Mouse (Mus musculus) kidney, embryonic 16.5 days (tissue): ENCODE measurements around the gene Lmo7. TPM values are rescaled to one million over a fixed set of nuclear protein-coding genes. Genes with fewer than 3 reads are reported as not detected.

ENCODE experiments used
- ATAC-seq: fragments of 200-750 bp; cut with Nextera tagmentation; 2 replicates; pipeline ENCODE4 v1.8.0; 2017; ENCODE audit warnings: moderate TSS enrichment; ENCODE audit not compliant: low FRiP score, low TSS enrichment
- H3K27ac ChIP-seq: fragments of 300-500 bp; sonication (generic); 2 replicates; pipeline ENCODE4 v1.5.1; 2014; ENCODE audit warnings: low read length
- H3K27me3 ChIP-seq: fragments of 300-500 bp; sonication (generic); 2 replicates; pipeline ENCODE4 v1.6.1; 2014; ENCODE audit warnings: low read length, control low read depth, mixed read lengths; ENCODE audit not compliant: insufficient read depth
- H3K36me3 ChIP-seq: fragments of 300-500 bp; sonication (generic); 2 replicates; pipeline ENCODE4 v1.6.1; 2014; ENCODE audit warnings: low read length, control low read depth, mixed read lengths; ENCODE audit not compliant: insufficient read depth
- H3K4me1 ChIP-seq: fragments of 300-500 bp; sonication (generic); 2 replicates; pipeline ENCODE4 v1.6.1; 2014; ENCODE audit warnings: low read length, control low read depth, mixed read lengths; ENCODE audit not compliant: insufficient read depth
- H3K4me2 ChIP-seq: fragments of 300-500 bp; sonication (generic); replicated peaks from 2 replicates; pipeline ENCODE4 v1.6.1; 2014; ENCODE audit warnings: low read depth, low read length
- H3K4me3 ChIP-seq: fragments of 300-500 bp; sonication (generic); 2 replicates; pipeline ENCODE4 v1.5.1; 2014; ENCODE audit warnings: mild to moderate bottlenecking, low read length
- H3K9ac ChIP-seq: fragments of 300-500 bp; sonication (generic); replicated peaks from 2 replicates; pipeline ENCODE4 v1.6.1; 2014; ENCODE audit warnings: low read length
- H3K9me3 ChIP-seq: fragments of 300-500 bp; sonication (generic); 2 replicates; pipeline ENCODE4 v1.6.1; 2016; ENCODE audit warnings: low read length, control low read depth
- WGBS: fragments of 180-500 bp; shearing (Covaris S2); extraction: QIAGEN DNeasy Blood & Tissue Kit; methylation state at CpG from one replicate; pipeline ENCODE4 v1.1.7; 2014; 5-methylcytosine and 5-hydroxymethylcytosine counted together
- polyA plus RNA-seq: library from polyadenylated mRNA; unstranded; fragments of >200 nt; fragmentation: Nextera tagmentation; extraction: Ambion mirVana; gene quantifications from 2 replicates; pipeline ENCODE4 v1.2.1, GENCODE M21; 2015

The Lmo7 gene
- polyA plus RNA-seq, 1 experiment from 2014 or later: 17.4 TPM

DNA sequence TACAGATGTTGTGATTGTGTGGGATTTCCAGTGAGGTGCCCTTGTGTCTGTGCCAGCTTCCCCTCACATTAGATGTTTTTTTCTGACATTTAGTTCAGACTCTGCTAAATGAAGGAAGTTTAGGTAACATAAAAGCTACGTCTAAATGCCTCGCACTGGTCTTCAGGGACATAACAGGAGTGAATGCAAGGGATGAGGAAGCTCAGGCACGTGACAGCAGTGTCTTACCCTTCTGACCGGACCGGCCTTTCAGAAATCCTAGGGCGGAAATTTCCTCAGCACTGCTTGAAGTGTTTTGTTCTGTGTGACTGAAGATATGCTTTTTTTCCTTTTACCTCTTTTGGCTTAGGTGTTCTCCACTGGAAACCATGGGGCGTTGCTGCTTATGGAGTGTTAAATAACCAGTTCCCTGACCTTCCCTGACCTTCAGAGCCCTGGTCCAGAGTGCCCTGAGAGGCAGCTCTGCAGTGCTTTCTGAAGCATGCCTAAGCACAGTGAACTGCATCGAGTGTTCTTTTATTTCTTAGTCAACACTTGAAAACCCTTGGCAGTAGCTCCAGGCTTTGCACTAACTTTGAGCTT lies 129.6 kb downstream of the Lmo7 start:
- peak overlapping the region; percentile 69 for H3K27ac ChIP-seq
- peaks cover 13% of the 10 kb centered on the region for H3K4me1 ChIP-seq
- 33% methylated on average over 8 of the region's 8 CpGs for WGBS
- no peaks in the 10 kb centered on the region for H3K27me3 ChIP-seq
- H3K9me3 ChIP-seq: no peaks in the 10 kb centered on the region
- H3K4me3 ChIP-seq: no peak overlapping the region
- H3K4me2 ChIP-seq: no peak overlapping the region
- ATAC-seq: peak; percentile 96
- no peak overlapping the region for H3K9ac ChIP-seq
- no peaks in the 10 kb centered on the region for H3K36me3 ChIP-seq

DNA sequence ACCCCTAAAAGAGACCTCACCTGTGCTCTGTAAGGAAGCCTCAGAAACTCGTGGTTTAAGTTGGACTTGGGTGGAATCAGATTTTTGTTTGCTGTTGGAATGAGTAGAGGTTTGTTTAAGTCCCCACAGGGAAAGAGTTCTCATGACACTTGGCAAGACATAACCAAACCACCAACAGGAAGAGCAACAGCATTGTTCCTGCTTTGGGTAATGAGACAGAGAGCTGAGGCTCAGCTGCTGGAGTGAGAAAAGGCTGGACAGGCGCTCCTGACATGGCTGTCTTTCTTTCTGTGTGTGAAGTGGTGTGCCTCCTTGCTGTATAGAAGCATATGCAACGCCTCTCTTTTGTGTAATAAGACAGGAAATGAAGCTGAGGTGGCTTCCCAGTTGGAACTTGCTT lies 132.3 kb downstream of the Lmo7 start:
- Histone ChIP-seq H3K4me3 (no peak overlapping the region), H3K9me3 (no peaks in the 10 kb centered on the region), H3K4me2 (no peak overlapping the region), H3K27ac (no peak overlapping the region), H3K4me1 (peaks cover 11% of the 10 kb centered on the region), H3K27me3 (no peaks in the 10 kb centered on the region), H3K36me3 (no peaks in the 10 kb centered on the region), H3K9ac (no peak overlapping the region)
- WGBS: 68% methylated on average over 3 of the region's 3 CpGs
- ATAC-seq: no peak

DNA sequence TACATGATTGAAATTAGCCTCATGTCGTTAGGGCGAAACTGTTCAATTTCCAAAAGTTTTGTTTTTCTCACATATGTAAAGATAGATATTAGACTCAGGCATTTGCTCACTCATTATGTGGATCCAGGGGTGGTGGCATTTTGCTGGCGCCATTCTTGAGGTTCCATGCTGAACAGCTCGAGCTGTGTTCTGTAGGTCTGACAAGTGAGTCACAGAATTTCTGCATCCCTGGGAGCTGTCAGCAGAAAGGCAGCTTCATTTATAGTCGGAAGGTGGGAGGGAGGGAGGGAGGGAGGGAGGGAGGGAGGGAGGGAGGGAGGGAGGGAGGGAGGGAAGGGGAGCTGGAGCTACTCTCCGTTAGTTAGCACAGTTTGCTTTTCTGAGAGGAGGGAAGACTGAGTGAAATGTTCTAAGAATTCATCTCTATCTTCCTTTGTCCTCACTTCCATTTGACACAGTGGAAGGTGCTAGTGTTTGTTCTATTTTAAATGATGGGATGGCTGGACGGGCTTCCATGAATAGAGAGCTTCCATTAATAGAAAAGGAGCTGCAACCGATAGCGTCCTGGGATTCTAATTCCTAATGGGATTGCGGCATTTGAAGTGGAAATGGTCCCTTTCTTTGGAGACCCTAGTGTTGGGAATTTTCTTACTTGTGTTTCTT lies 137.4 kb downstream of the Lmo7 start:
- H3K27me3 ChIP-seq: no peaks in the 10 kb centered on the region
- no peaks in the 10 kb centered on the region for H3K9me3 ChIP-seq
- no peak overlapping the region for H3K27ac ChIP-seq
- H3K4me3 ChIP-seq: no peak overlapping the region
- no peaks in the 10 kb centered on the region; the same call in 1 of the 2 replicates for H3K4me1 ChIP-seq
- H3K9ac ChIP-seq: no peak overlapping the region
- H3K4me2 ChIP-seq: no peak overlapping the region
- no peaks in the 10 kb centered on the region for H3K36me3 ChIP-seq
- ATAC-seq: no peak
- WGBS: 65% methylated on average over 10 of the region's 10 CpGs

DNA sequence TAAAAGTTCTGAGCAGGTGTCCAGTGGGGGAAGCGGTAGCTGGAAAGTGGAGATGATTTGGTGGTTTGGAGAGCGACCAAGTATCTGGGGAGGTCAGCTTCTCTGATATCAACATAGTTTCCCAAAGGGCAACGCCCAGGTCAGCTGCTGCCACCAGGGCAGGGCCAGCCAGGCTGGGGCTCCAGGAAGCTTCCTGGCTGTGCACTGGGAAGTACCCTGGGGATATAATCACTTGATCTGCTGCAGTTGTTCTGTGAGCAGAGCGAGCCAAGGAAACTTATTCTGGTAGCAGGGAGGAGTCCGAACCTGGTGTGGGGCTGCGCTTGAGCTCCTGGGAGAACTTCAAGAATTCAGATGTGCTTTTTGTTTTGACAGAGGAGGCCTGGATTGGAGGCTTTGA lies 139.4 kb downstream of the Lmo7 start:
- peaks cover 6% of the 10 kb centered on the region; the same call in 1 of the 2 replicates for H3K4me1 ChIP-seq
- H3K9ac ChIP-seq: no peak overlapping the region
- no peak; the same call in 1 of the 2 replicates for ATAC-seq
- no peaks in the 10 kb centered on the region for H3K9me3 ChIP-seq
- no peaks in the 10 kb centered on the region for H3K27me3 ChIP-seq
- WGBS: 56% methylated on average over 6 of the region's 6 CpGs
- H3K4me2 ChIP-seq: no peak overlapping the region
- no peak overlapping the region for H3K27ac ChIP-seq
- no peak overlapping the region for H3K4me3 ChIP-seq
- no peaks in the 10 kb centered on the region for H3K36me3 ChIP-seq

DNA sequence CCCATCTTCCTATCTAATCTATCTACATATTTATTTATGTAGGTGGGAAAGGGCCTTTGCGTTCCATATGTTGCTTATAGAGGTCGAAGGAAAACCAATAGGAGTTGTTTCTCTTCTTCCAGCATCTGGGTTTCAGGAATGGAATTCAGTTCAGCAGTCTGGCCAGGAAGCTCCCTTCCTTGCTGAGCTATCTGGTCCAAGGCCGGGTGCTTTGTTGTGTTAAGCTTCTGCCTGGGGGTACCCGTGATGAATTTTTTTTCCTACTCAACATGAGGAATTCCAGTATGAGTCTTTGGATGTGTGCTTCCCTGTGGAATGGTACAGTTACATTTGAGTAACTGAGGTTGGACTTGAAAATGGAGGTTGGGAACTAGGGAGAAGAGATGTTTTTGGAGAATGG lies 139.9 kb downstream of the Lmo7 start:
- Histone ChIP-seq H3K4me2 (no peak overlapping the region), H3K9me3 (no peaks in the 10 kb centered on the region)
- 78% methylated on average over 4 of the region's 4 CpGs for WGBS

DNA sequence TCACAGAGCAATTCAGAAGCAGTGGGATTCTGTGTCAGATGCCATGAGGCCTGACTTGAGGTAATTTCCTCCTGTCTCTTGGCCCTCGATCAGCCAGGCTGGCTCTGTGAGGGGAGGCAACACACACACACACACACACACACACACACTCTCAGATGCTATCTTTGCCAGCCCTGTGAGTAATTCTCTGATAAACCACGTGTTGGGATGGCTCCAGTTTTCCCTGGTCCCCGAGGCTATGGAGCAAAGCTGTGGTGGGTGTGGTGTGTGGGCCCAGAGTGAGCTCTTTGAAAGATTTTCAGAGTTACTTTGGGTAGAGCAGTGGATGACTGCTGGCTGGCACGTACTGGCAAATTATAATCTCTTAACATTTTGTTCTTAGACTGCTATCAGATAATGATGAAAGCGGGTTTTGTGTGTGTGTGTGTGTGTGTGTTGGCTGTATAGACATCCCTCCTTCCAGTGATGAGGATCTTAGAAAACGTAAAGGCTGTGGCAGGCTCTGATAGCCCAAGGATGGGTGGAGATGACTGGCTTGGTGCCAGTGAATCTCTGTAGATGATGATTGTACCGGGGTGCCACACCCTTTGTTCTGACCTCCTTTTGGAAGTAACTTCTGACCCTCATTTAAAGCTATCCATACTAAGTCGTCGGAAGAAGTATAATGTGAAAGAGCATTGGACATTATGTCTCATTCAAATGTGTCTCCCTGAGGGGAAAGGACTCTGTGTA lies 140.6 kb downstream of the Lmo7 start:
- Histone ChIP-seq H3K36me3 (no peaks in the 10 kb centered on the region), H3K4me3 (no peak overlapping the region), H3K9me3 (no peaks in the 10 kb centered on the region), H3K27ac (no peak overlapping the region), H3K4me1 (peaks cover 6% of the 10 kb centered on the region; the same call in 1 of the 2 replicates), H3K9ac (no peak overlapping the region), H3K4me2 (no peak overlapping the region), H3K27me3 (no peaks in the 10 kb centered on the region)
- ATAC-seq: no peak
- 77% methylated on average over 9 of the region's 9 CpGs for WGBS

More for the DNA sequence above, 139.9 kb downstream of the Lmo7 start:
- H3K9ac ChIP-seq: no peak overlapping the region
- ATAC-seq: no peak
- no peak overlapping the region for H3K27ac ChIP-seq
- no peaks in the 10 kb centered on the region for H3K36me3 ChIP-seq
- no peaks in the 10 kb centered on the region for H3K27me3 ChIP-seq
- no peak overlapping the region for H3K4me3 ChIP-seq
- H3K4me1 ChIP-seq: peaks cover 6% of the 10 kb centered on the region; the same call in 1 of the 2 replicates

DNA sequence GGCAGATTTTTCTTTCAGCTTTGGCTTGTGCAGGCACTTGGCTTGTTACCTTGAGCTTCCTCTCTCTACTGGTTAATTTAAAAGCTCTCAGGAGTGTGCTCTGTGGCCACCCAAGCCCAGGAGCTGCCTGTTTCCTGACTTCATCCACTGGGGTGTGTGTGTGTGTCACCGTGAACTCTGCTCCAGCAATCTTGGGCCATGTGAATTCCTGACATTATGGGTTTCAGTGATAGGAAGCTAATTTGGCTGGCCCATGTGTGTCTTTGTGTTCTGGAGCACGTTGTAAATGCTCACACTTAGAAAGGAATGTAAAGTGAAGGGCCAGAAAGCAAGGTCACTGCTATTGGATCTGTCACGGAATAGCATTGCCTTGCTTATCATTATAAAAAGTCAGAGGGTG lies 143.1 kb downstream of the Lmo7 start:
- Histone ChIP-seq H3K9ac (no peak overlapping the region), H3K27ac (no peak overlapping the region), H3K4me3 (no peak overlapping the region), H3K36me3 (0 out of 2 replicates have a peak, but pooled peaks cover 2% of the 10 kb centered on the region), H3K4me2 (no peak overlapping the region), H3K27me3 (no peaks in the 10 kb centered on the region), H3K4me1 (peaks cover 6% of the 10 kb centered on the region; the same call in 1 of the 2 replicates), H3K9me3 (no peaks in the 10 kb centered on the region)
- 59% methylated on average over 3 of the region's 3 CpGs for whole genome bisulfite sequencing
- ATAC-seq: peak; percentile 61; the same call in 1 of the 2 replicates

DNA sequence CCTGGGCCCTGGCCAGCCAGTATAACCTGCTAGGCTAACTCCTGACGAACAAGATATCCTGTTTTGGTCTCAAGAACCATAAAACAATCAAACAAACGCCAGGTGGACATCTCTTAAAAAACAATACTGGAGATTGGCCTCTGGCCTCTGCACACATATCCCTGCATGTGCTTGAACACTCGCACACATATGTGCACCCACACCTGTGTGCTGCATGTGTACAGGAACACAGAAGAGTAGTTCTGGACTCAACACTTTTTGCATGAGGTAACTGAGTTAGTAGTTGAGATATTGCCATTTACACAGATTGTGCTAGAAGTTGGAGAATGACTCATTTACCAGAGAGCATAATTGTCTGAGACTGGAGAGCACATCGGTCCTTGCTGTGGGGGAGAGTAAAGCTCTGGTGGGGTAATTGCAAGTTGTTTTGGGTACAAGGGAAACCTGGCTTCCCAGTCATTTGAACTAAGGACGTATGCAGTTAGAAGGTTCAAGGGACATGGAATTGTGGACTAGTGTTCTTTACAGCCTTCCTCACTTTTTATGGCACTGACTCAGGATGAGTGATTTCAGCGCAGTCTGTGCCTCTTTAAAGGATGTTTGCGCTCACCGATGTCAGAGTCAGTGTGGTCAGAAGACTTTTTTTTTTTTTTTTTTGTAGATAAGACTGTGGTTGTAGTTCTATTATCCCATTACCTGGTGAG lies 148.7 kb downstream of the Lmo7 start:
- no peak overlapping the region for H3K27ac ChIP-seq
- 31% methylated on average over 8 of the region's 8 CpGs for WGBS
- H3K4me2 ChIP-seq: no peak overlapping the region
- no peak for ATAC-seq
- H3K27me3 ChIP-seq: no peaks in the 10 kb centered on the region
- H3K36me3 ChIP-seq: 0 out of 2 replicates have a peak, but pooled peaks cover 2% of the 10 kb centered on the region
- no peaks in the 10 kb centered on the region for H3K4me1 ChIP-seq
- no peak overlapping the region for H3K4me3 ChIP-seq
- H3K9ac ChIP-seq: no peak overlapping the region
- H3K9me3 ChIP-seq: no peaks in the 10 kb centered on the region

DNA sequence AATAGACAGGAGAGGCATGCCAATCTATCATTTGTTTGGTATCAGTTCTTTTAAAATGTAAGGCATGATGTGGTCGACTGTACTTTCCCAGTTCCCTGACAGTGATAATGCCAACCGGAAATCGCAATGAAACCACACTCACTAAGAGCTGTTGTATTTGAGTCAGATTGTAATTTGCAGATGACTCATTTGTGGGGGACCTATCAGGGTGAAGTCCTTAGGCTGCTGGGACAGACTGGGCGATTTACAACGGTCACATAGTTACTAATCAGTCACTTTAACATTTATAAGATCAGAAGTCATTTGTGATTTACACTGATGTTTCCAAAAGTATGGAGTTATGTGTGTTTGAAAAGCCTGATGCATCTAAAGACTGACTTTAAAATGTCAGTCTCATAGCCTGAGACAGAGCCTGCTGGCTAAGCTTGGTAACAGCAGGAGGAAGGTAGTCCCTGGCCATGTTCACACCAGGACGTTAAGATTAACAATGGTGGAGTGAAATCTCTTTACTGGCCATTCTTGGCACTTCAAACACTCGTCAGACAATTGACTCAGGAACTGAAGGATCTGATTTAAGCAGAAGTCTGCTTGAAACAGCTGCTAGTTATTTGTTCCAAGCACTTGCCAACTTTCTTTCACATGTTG lies 149.4 kb downstream of the Lmo7 start:
- WGBS: 37% methylated on average over 7 of the region's 7 CpGs
- ATAC-seq: no peak
- H3K27me3 ChIP-seq: no peaks in the 10 kb centered on the region
- no peak overlapping the region for H3K4me2 ChIP-seq
- no peak overlapping the region for H3K4me3 ChIP-seq
- H3K27ac ChIP-seq: no peak overlapping the region
- H3K9me3 ChIP-seq: no peaks in the 10 kb centered on the region
- no peak overlapping the region for H3K9ac ChIP-seq
- H3K4me1 ChIP-seq: no peaks in the 10 kb centered on the region
- 0 out of 2 replicates have a peak, but pooled peaks cover 2% of the 10 kb centered on the region for H3K36me3 ChIP-seq
